Mouse (Mus musculus): ENCODE measurements around the gene Slit2. TPM values are rescaled to one million over a fixed set of nuclear protein-coding genes. Genes with fewer than 3 reads are reported as not detected.

Gene Slit2
- total RNA-seq, 2 experiments from 2014 or later = 38.9 to 45.8 TPM

DNA sequence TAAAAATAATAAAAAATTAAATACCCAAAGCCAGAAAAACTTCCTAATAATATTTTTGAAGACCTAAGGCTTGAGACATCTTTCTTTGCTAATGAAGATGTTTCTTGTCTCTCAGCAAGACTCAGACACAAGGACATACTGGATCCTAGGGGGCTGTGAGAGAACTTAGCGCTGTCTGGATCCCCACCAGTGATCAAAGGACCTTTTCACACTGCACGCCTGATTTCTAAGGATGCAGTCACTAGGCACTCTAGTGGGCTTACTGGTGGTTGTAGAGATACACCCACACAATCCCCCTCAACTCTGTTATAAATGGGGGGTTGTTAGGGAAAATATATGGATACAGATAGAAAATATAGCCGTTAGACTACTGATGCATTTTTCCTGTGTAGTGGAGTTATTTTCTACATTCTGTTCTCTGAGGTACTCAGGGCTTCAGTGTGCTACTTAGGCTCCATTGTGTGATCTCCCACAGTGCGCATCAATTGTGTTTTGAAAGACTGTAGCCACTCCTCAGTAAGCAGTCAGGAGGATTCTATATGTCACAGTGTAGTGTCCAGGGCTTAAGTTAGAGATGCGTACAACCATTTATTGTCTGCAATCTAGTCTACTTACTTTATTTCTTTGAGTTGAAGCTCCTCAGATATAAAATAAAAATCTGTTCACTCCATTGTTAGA is 67.8 kb downstream of the Slit2 start:
- no peak for DNase-seq

DNA sequence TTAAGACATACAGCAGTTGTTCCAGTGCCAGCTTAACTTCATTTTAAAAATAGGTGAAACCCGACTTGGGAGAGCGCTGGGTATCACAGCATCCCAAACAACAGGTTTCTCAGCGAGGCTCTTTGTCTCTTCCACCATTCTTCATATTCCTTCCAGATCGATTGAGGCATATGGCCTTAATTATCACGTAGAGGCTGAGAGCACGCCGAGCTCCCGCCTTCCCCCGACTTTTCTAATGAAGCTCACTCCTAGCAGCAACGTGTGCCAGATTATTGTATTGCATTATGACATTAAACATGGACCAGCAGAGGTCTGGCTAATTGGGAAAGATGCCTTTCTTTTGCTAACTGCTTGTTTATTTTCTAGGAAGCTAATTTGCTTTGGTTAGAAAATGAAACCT is 75.7 kb downstream of the Slit2 start:
- no peak for DNase-seq

DNA sequence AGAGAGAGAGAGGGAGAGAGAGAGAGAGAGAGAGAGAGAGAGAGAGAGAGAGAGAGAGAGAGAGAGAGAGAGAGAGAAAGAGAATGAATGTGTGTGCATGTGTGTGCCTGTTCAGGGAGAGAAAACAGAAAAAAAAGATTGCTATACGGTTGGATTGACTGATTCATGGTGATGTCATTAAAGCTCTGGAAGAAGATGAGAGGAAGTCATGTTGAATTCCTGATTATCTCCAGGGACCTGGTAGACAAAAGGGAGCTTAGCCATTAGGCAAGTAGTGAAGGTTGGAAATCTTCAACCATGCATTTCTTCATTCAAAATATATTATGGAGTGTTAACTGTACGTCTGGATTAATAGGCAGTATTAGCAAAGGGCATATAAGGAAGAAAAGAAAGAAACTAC is 77.8 kb downstream of the Slit2 start:
- DNase-seq = no peak

DNA sequence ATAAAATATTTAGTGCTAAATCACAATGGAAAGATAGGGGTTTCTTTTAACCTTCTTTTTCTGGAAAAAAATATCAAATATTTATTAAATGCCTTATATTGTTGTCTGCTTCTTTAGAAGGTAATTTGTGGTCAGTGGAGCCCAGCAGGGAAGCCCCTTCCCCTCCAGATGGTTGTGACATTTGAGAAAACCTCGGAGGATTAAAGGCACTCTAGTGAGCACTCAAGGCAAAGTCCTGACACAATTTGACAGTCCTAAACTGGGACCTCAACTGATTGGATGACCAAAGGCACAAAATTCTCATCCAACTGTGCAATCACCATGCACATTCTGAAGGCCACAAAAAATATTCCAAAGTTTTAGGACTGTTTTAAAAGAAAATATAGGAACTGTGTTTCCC is 95.8 kb downstream of the Slit2 start:
- DNase-seq = no peak

DNA sequence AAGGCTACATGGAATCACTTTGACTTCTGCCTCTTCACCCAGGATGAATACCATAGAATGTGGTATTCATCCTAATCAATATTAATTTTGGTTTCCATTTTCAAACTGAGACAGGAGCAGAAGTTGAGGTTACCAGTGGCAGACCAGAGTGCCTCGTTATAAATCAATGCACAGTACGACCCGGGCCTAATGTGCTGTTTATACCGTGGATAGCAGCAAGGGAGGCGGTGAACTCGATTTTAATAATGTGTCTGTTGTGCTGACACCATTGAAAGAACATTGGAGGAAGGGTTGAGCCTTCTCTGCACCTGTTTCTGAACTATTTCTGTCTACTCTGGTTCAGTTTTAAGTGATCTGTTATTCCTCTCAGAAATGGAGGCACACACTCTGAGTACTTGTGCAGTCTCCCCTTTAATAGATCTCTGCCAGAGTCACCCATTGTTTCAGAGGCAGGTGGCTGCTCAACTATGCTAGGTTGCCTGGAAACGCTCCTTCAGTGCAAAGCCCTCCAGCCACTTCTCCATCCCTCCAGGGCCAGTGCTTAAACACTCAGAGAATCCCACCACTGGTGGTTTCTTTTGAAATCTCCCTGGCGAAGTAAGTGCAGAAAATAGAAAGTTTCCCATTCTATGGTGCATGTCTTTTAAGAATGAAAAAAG is 98.4 kb downstream of the Slit2 start:
- no peak for DNase-seq

DNA sequence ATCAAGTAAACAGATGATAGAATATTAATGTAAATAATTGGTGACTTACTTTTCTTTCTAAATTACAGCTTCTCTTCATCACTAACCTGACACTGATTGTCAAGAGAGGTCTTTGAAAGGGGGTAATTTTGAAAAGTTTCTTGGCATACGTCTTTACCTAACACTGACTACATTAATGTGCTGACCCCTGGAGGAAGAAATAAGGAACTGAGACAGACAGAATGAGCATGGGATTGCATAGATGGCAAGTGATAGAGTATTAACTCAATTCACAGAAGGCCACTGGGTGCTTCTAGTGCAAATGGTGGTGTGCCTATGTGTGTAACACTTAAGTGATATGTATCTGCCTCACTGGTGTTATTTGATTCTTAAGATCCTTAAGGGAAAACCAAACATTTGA is 130.5 kb downstream of the Slit2 start:
- no peak for DNase-seq

DNA sequence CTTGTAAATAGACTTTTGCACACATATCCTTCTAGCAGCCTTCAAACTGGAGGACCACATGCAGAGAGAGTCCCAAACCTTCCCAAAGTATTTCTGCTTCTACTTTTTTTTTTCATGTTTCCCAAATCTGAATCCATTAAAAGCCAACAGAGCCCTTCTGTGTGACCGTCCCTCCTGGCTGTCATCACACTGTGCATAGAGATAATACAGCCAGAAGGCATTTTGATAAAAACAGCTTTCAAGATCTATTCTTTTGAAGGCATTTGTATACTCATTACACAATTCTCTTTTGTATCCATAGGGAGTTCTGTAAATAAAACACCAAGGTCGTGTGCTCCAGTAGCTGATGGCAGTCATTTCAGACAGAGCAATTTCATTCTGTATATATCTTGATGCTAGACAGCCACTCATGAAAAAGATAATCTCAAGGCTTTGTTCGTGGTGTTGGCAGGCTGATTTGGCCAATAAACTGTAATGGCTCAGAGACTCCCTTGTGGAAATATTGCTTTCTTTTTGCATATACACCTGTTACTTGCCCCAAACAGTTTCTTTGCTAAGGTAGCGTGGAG is 132.1 kb downstream of the Slit2 start:
- DNase-seq = no peak

DNA sequence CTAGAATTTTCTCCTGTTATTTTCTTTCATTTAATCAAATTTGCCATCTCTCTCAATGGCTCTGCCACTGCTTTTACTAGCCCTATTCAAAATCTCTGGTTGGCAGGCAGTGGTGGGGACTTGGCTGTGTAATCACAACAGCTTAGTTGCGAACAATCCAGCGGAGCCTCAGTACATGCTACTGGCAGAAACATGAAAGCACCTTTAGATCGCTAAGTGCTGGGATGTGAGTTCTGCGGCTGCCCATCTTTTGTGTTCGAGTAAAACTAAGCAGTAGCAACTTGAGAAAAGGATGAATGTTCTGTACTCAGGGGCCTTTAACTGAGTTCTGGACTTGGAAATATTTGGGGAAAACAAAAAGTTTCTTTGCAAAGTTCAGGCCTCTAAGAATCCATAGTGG is 139.7 kb downstream of the Slit2 start:
- no peak for DNase-seq

DNA sequence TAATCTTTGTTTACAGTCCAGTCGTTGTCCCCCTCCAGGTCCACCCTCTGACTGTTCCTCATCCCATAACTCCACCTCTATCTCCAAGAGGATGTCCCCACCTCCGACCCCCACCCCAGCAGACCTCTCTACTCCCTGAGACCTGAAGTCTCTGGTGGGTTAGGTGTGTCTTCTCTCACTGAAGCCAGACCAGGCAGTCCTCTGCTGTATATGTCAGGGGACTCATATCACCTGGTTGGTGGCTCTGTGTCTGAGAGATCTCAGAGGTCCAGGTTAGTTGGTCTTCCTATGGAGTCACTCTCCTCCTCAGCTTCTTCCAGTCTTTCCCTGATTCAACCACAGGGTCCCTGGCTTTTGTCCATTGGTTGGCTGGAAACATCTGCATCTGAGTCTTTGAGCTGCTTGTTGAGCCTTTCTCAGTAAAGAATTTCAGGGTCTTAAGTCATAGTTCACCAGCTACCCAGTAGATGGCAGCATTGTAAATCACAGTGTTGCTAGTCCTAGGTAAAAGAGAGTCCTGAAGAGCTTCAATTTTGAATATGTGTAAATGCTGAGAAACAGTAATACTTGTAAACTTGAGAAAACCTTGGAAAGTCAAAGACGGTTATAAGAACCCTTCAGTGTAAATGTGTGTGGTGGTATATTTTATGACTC is 143.0 kb downstream of the Slit2 start:
- DNase-seq = no peak

DNA sequence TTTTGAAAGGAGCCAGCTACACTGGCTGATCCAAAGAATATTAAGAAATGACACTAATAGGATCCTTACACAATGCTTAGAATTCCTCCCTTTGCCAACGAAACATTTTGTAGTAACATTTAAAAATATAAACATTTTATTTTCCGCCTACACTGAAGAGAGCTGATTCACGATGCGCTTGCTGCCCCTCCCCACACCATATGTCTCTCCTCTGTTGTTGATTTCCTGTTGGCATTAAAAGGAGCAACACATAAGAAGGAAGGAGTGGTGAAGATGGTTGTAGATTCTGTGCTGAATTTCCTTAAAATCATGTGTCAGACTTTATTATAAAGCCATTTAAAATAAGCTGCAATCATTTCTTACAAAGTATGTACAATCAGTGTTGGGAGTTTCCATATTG is 147.0 kb downstream of the Slit2 start:
- peak; percentile 11 to 27 for DNase-seq

DNA sequence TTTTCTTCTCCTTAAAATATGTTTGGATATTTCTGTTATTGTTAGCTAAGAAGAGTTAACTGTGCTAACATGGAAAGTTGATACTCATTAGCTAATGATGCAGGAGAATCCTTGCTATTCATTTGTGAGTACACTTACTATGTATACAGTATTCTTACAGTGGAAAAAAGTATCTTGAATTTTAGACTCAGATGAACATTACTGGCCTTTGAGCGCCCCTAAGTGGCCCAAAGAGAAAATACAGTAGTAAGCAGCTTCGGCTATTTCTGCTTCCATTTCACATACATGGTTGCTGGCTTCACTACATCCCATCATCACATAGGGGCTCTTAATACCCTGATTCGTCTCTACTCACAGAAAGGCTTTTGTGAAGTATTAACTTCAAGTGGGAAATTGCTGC is 153.6 kb downstream of the Slit2 start:
- DNase-seq = peak; percentile 17 to 25

DNA sequence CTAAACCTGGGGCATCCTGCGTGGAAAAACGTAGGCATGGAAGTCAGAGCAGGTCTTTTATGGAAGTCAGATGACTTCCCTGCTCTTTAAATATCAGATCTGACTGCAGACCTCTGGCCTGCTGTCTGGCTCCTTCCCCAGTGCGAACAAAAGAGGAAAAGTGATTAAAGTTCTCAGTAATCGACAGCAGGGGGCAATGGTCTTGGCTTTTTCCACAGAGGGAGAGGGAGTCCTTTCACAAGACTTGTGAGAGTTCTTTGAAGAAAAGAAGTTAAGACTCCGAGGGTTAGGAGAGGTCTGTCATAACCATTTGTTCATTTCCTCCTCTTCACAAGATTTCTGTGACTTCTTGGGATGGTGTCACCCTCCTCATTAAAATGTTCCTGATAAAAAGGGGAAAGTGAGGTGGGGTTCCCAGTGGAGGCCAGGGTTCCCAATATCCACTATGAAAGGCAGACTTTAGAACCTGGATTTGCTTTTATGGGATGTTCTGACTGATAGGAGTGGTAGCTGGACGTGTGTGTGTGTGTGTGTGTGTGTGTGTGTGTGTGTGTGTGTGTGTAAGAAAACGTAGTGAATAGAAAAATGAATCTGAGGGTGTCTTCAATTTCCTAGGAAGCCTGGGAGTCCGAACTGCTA is 156.0 kb downstream of the Slit2 start:
- no peak for DNase-seq

DNA sequence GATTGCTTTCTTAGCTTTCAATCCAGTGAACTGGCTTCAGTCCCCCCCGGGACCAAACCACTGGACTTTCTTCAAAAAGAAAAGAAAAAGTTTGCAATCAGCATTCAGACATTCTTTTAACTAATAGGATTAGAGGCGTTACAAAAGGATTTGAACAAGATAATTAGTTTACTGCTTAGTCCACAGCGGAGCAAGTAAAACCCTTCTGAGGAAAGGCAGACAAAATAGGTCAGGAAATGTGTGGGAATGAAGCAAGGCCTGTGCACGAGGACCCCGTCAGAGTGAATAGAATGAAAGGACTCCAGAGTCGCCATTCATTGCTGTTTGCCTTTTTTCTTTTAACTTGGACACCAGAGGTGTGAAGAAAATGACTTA is 156.5 kb downstream of the Slit2 start:
- DNase-seq = no peak

DNA sequence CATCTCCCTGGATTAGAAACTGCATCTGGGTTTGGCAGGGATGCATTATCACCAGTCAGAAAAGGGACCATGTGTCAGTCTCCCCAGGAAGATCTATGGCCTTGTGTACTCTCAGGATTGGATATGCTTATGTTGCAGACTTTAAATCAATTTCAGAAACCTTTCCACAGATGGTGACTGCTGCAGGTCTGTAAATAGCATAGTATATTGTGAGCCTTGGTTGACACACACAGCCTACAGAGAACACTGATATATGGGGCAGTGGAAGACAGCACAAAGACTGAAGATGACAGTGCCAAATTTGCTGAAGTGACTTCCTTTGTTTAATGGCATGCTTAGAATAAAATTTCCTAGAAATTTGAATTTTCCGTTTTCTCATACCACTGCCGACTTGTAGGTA is 163.1 kb downstream of the Slit2 start:
- no peak for DNase-seq

DNA sequence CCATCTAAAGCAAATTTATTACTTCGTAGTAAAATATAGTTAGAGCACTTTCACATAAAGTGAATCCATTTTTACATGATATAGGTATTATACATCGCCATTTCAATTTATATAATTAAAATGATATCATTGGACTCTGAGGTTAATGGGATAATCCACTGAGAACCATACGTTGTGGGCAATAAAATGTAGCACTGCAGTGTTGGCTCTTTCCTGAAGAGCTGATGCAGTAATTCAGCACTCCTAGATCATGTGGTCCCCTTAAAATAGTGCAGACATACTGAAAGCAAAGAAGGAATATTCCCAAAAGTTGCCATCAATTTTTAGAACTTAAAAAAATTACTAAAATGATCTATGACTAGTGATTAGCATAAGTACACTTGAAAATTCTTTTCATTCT is 177.9 kb downstream of the Slit2 start:
- no peak for DNase-seq

DNA sequence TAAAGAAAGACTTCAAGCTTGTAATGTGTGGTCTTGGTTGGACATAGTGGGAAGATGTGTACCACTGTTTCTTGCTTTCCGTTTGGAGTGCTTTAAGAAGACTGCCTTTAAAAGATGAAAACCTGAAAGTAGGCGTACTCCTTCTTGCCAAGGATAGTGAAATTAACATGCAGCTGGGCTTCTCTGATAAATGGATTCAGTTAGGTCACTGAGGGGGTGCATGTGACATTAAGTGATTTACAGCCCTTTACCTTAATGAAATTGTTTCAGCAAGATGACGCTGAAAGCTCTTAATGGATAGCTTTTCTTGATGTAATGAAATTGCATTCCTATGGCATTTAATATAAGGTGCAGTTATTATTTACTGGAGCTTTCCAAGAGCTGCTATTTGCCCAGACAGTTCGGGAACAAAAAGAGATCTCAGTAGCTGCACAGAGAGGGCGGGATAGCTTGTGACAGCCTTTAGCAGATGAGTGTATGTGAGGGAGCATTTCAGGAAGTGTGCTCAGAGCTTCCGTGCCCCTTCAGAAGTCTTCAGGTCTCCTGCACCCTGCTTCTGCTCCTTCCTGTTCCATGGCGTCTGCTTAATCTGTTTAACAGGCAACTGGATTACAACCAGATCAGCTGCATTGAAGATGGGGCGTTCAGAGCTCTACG is 198.8 kb downstream of the Slit2 start:
- DNase-seq = no peak

DNA sequence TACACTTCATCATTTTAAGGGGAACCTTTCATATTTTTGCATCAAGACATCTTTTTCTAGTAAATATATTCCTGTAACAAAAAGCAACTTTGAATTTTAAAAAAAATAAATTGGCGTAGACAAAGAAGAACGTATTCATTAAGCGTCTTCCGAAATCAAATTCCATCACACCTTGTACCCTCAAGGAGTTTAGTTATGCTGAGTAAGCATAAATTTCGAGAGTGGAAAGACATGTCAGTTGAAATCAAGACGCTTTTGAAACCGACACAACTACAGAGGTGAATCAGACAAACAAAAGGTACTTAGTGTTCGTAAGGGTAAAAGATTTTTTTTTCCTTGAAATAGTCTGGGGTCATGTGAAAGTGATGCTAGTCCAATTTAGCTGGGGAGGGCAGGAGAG is 201.4 kb downstream of the Slit2 start:
- no peak for DNase-seq

DNA sequence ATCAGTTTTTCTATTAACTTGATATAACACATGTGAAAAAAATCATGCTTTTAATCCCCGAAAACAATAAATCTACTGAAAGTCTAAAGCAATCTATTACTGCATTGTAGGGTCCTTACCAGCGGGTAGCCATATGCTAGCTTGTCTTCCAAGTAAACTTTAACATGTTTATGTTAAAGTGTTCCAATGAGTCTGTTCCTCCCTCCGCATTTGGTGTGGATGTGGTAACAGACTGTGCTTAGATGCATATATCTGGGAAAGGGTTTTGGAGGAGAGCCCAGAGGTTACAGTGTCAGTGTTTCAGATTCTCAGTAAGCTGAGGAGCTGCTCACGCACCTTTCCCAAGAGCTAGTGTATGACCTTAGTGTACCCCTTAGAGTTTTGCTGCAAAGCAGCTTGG is 204.9 kb downstream of the Slit2 start:
- DNase-seq = no peak

DNA sequence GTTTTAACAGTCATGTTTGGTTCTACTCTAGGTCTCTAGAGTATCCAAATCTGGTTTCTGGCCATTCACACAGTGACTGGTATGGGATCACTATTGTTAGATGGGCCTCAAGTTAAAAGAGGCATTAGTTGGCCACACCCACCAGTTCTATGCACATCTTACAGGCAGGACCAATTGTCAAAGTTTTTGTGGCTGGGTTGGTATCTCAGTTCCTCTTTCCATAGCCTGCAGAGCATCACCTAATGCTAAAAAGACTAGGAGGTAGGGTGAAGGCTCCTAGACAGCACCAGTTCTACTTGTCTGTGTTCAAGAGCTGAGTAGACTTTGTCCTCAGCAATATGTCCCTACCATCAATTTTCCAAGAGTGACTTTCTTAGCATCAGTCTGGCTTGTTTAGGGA is 216.4 kb downstream of the Slit2 start:
- DNase-seq = no peak

DNA sequence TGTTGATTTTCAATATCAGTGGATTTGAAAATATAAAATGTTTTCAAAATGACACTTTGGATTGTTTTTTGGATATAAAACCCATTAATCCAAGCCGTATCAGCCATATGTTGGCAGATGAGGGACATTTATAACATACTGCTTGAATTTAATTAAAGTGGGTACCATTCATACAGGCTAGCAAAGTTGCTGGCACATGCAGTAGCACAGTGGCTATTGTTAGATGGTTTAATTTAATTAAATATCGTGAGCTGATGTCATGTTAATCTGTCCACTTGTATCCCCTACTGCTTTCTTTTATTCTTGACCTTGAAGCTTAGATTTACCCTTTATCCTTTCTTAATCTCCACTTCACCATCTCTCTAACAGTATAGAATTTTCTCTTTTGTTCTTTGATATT is 232.3 kb downstream of the Slit2 start:
- no peak for DNase-seq

DNA sequence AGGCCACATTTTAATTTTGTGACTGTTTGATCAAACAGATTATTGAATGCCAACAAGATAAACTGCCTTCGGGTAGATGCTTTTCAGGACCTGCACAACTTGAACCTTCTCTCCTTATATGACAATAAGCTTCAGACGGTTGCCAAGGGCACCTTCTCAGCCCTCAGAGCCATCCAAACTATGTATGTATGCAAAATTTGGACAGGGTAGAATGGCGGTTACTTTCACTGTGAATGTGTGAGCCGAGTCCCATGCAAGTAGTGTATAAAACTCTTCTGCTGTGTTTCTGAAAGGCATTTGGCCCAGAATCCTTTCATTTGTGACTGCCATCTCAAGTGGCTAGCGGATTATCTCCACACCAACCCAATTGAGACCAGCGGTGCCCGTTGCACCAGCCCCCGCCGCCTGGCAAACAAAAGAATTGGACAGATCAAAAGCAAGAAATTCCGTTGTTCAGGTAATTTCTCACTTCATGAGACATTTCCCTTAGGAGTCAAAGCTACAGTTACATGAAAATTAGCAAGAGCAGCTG is 236.8 kb downstream of the Slit2 start:
- no peak for DNase-seq

DNA sequence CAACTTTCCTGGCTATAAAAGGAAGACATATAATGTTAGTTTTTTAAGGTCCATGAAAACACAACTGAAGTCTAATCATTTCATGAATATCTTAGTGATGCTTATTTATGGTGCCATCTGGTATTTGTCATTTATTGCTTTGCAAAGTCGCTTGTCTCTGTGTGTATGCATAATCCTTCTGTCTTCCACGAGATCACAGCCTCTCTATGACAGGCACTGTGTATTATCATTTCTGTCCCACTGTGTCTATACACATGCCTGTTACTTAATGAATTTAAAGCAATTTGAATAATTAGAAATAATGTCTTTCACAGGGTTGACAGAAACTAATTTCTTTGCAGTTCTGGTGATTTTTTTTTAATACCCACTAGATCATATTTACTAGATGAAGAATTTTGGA is 242.6 kb downstream of the Slit2 start:
- no peak for DNase-seq

Measured in layer of hippocampus, postnatal 36 days (tissue).